In genomic region chr13:45925294-45925693, GRCm38 (mm10) we compare ENCODE assay signal across 15 mouse cellular contexts. TPM values are rescaled to one million over a fixed set of nuclear protein-coding genes. Genes with fewer than 3 reads are reported as not detected.
DNase-seq lines count a peak whose midpoint lies in the region; ATAC-seq and TF ChIP-seq lines count a peak whose summit lies in the region.
"Had no signal": no experiment of that assay in that cellular context is flagged by ENCODE, and none has a peak within 500 bp of the region (broad histone marks: within the 10 kb centered on the region; RNA-seq: fewer than 3 reads in every experiment).

No protein-coding gene starts in this region.

- no peak for TF ChIP-seq EP300 in heart, postnatal 0 days (IDR thresholded peaks at IDR 0.05; ENCODE audit: low read depth)

- intact Hi-C loops in gastrocnemius, postnatal 36 days (cut with DNase I), result no loop called here

- H3K9me3 ChIP-seq in heart, postnatal 0 days (replicated peaks; ENCODE audit: control insufficient read depth, low read length), result no peaks in the 10 kb centered on the region
- H3K9me3 ChIP-seq: limb, embryonic 13.5 days; midbrain, embryonic 12.5 days had no signal

- DNase-seq in heart, postnatal 0 days (ENCODE audit: low spot score), result no peak
- no peak for DNase-seq in heart, adult 11 months
- DNase-seq in NIH3T3 (ENCODE audit: low read depth) (peak; percentile 35), liver (peak; percentile 54)
- DNase-seq in gastrocnemius, postnatal 36 days, result no peak
- no peak for DNase-seq in thymus, postnatal 0 days (ENCODE audit: low spot score)
- DNase-seq in testis, postnatal 14 days (ENCODE audit: low spot score), result no peak
- DNase-seq: cerebellum, adult 9-11 months; forebrain, postnatal 0 days; heart, postnatal 4 days; kidney, adult 8-10 months; layer of hippocampus, postnatal 36 days had no signal

- no peak overlapping the region for H3K4me2 ChIP-seq in heart, postnatal 0 days (ENCODE audit: low read depth, low read length)
- H3K4me2 ChIP-seq: limb, embryonic 13.5 days; midbrain, embryonic 12.5 days had no signal

- no peak for ATAC-seq in heart, postnatal 0 days (ENCODE audit: insufficient read depth, low read depth)
- peak; percentile 70; the same call in 1 of the 2 replicates for ATAC-seq in megakaryocyte-erythroid progenitor cell, adult 5-6 weeks (replicated peaks; ENCODE audit: low FRiP score, low TSS enrichment, poor library complexity, severe bottlenecking)
- ATAC-seq: forebrain, postnatal 0 days had no signal

- no peaks in the 10 kb centered on the region for H3K27me3 ChIP-seq in heart, postnatal 0 days (ENCODE audit: control insufficient read depth, insufficient read depth, low read length)
- H3K27me3 ChIP-seq: limb, embryonic 13.5 days had no signal

- TF ChIP-seq CTCF in heart, postnatal 0 days (IDR thresholded peaks at IDR 0.05; ENCODE audit: low read depth), result no peak

- H3K9ac ChIP-seq in heart, postnatal 0 days (replicated peaks; ENCODE audit: low read depth, low read length), result no peak overlapping the region
- H3K9ac ChIP-seq: forebrain, postnatal 0 days; limb, embryonic 13.5 days; midbrain, embryonic 12.5 days had no signal

- H3K36me3 ChIP-seq in heart, postnatal 0 days (replicated peaks; ENCODE audit: control insufficient read depth, insufficient read depth, low read length), result no peaks in the 10 kb centered on the region; the same call in 1 of the 2 replicates
- H3K36me3 ChIP-seq: limb, embryonic 13.5 days; midbrain, embryonic 12.5 days had no signal

- 80% methylated on average over 4 of the region's 4 CpGs for WGBS in heart, postnatal 0 days

- H3K4me1 ChIP-seq in heart, postnatal 0 days (ENCODE audit: control insufficient read depth, insufficient read depth), result peaks cover 5% of the 10 kb centered on the region; the same call in 1 of the 2 replicates

- H3K4me3 ChIP-seq in heart, postnatal 0 days (ENCODE audit: low read depth, low read length), result no peak overlapping the region
- H3K4me3 ChIP-seq: limb, embryonic 13.5 days; midbrain, embryonic 12.5 days had no signal

- H3K27ac ChIP-seq in heart, postnatal 0 days (ENCODE audit: low read depth), result 0 out of 2 replicates have a peak overlapping the region, but pooled peaks have one; percentile 21
- H3K27ac ChIP-seq: limb, embryonic 13.5 days; midbrain, embryonic 12.5 days had no signal

RNA-seq across cellular contexts. Expression of gene Atxn1, which starts 39.5 kb away (rescaled TPM):
- 15.0 and 19.5 TPM in 2 replicates for total RNA-seq in heart, postnatal 0 days (2014; rRNA removed; ENCODE audit: low replicate concordance)
- polyA plus RNA-seq in heart, postnatal 0 days (2015; fragmentation: Nextera tagmentation; extraction: Ambion mirVana), result 8.2 and 10.3 TPM in 2 replicates
- 6.3 and 28.0 TPM in 2 replicates for total RNA-seq in megakaryocyte-erythroid progenitor cell, adult 5-6 weeks (2014; fragmentation: Nextera tagmentation)
- total RNA-seq in megakaryocyte-erythroid progenitor cell, adult 5-6 weeks (2017), result 5.0 and 23.3 TPM in 2 replicates
- 10 to 100 TPM; 33.7 to 39.7 TPM for total RNA-seq in gastrocnemius, postnatal 36 days (2021)
- 3.8 and 6.3 TPM in 2 replicates for polyA plus RNA-seq in thymus, postnatal 0 days (2015; fragmentation: Nextera tagmentation; extraction: Ambion mirVana)

Comparison
In these comparisons a context has a peak if more than half of its experiments do, and no peak if none do; other contexts are left out.
1. DNase-seq: peak in NIH3T3 (single experiment) and liver (single experiment); none in heart, postnatal 0 days (single experiment), heart, adult 11 months (single experiment), gastrocnemius, postnatal 36 days (0 of 2), thymus, postnatal 0 days (single experiment) and testis, postnatal 14 days (single experiment).